In genomic region chr9:108048566-108048955, GRCm38 (mm10) we compare ENCODE assay signal across 7 mouse cellular contexts. TPM values are rescaled to one million over a fixed set of nuclear protein-coding genes. Genes with fewer than 3 reads are reported as not detected.
A peak's percentile ranks its signal among the peaks of the same experiment; 100 is the strongest.
DNase-seq lines count a peak whose midpoint lies in the region; ATAC-seq lines count a peak whose summit lies in the region.

No protein-coding gene starts in this region.

- peak overlapping the region; percentile 44; the same call in 1 of the 2 replicates for H3K9ac ChIP-seq in limb, embryonic 12.5 days (replicated peaks)
- peak overlapping the region; percentile 1; the same call in 1 of the 2 replicates for H3K9ac ChIP-seq in stomach, embryonic 15.5 days

- H3K4me3 ChIP-seq in limb, embryonic 12.5 days (replicated peaks): peak overlapping the region; percentile 74
- H3K4me3 ChIP-seq in stomach, embryonic 15.5 days (replicated peaks): peak overlapping the region; percentile 66

- no peaks in the 10 kb centered on the region for H3K9me3 ChIP-seq in limb, embryonic 12.5 days
- H3K9me3 ChIP-seq in stomach, embryonic 15.5 days: no peaks in the 10 kb centered on the region

- WGBS in limb, embryonic 12.5 days: 3% methylated on average over 19 of the region's 19 CpGs
- WGBS in stomach, embryonic 15.5 days: under 1% methylated on average over 19 of the region's 19 CpGs

- peak overlapping the region; percentile 93 for H3K4me2 ChIP-seq in limb, embryonic 12.5 days
- peak overlapping the region; percentile 70 for H3K4me2 ChIP-seq in stomach, embryonic 15.5 days

- H3K27ac ChIP-seq in limb, embryonic 12.5 days: peak overlapping the region; percentile 78
- peak overlapping the region; percentile 76 for H3K27ac ChIP-seq in stomach, embryonic 15.5 days

- H3K36me3 ChIP-seq in limb, embryonic 12.5 days: peaks cover 61% of the 10 kb centered on the region
- H3K36me3 ChIP-seq in stomach, embryonic 15.5 days: peaks cover 32% of the 10 kb centered on the region

- peak; percentile 48 for DNase-seq in spleen, adult 12 weeks (ENCODE audit: low spot score)
- DNase-seq in spleen, adult 18-20 months: no peak
- DNase-seq in embryo, embryonic 10 days (ENCODE audit: low spot score): no peak
- no peak for DNase-seq in adrenal gland, postnatal 14 days

- ATAC-seq in erythroblast, adult 5-6 weeks (replicated peaks; ENCODE audit: low FRiP score, poor library complexity, severe bottlenecking): 0 out of 2 replicates have a peak, but pooled peaks have one; percentile 1
- ATAC-seq in limb, embryonic 12.5 days (ENCODE audit: insufficient number of reproducible peaks, insufficient read depth, low FRiP score, low TSS enrichment, low read depth): peak; percentile 57
- 0 out of 2 replicates have a peak, but pooled peaks have one; percentile 1 for ATAC-seq in stomach, embryonic 15.5 days (ENCODE audit: insufficient read depth, low FRiP score, low read depth)

- H3K4me1 ChIP-seq in limb, embryonic 12.5 days (replicated peaks): peaks cover 26% of the 10 kb centered on the region
- peaks cover 31% of the 10 kb centered on the region for H3K4me1 ChIP-seq in stomach, embryonic 15.5 days

- H3K27me3 ChIP-seq in limb, embryonic 12.5 days: no peaks in the 10 kb centered on the region
- no peaks in the 10 kb centered on the region for H3K27me3 ChIP-seq in stomach, embryonic 15.5 days (replicated peaks)

RNA-seq across cellular contexts. Expression of gene Gmppb, which starts 0.5 kb away (rescaled TPM):
- total RNA-seq in erythroblast, adult 5-6 weeks (2015; ENCODE audit: low replicate concordance): 4.8 and 5.6 TPM in 2 replicates
- 4.1 and 7.8 TPM in 2 replicates for total RNA-seq in erythroblast, adult 5-6 weeks (2017; ENCODE audit: low replicate concordance)
- polyA plus RNA-seq in limb, embryonic 12.5 days (2016; fragmentation: Nextera tagmentation; extraction: Ambion mirVana): 22.5 and 25.5 TPM in 2 replicates
- polyA plus RNA-seq in stomach, embryonic 15.5 days (2015; fragmentation: Nextera tagmentation; extraction: Ambion mirVana): 45.2 and 48.4 TPM in 2 replicates
- 20.2 and 20.9 TPM in 2 replicates for total RNA-seq in adrenal gland, postnatal 14 days (2021)

RNA-seq across cellular contexts. Expression of gene Amigo3, which starts 4.4 kb away (rescaled TPM):
- 0.77 TPM in 1 of 2 replicates, not detected in the other for total RNA-seq in erythroblast, adult 5-6 weeks (2015; ENCODE audit: low replicate concordance)
- 2.3 and 2.8 TPM in 2 replicates for total RNA-seq in erythroblast, adult 5-6 weeks (2017; ENCODE audit: low replicate concordance)
- 3.1 and 3.7 TPM in 2 replicates for polyA plus RNA-seq in limb, embryonic 12.5 days (2016; fragmentation: Nextera tagmentation; extraction: Ambion mirVana)
- polyA plus RNA-seq in stomach, embryonic 15.5 days (2015; fragmentation: Nextera tagmentation; extraction: Ambion mirVana): 3.5 and 3.6 TPM in 2 replicates
- 4.1 and 4.4 TPM in 2 replicates for total RNA-seq in adrenal gland, postnatal 14 days (2021)

RNA-seq across cellular contexts. Expression of gene Mst1, which starts 31.7 kb away (rescaled TPM):
- total RNA-seq in erythroblast, adult 5-6 weeks (2015; ENCODE audit: low replicate concordance): 33.0 and 48.8 TPM in 2 replicates
- total RNA-seq in erythroblast, adult 5-6 weeks (2017; ENCODE audit: low replicate concordance): 6.6 and 13.4 TPM in 2 replicates
- polyA plus RNA-seq in limb, embryonic 12.5 days (2016; fragmentation: Nextera tagmentation; extraction: Ambion mirVana): 0.18 and 0.51 TPM in 2 replicates
- polyA plus RNA-seq in stomach, embryonic 15.5 days (2015; fragmentation: Nextera tagmentation; extraction: Ambion mirVana): 5.2 and 7.9 TPM in 2 replicates
- 1.4 and 20.2 TPM in 2 replicates for total RNA-seq in adrenal gland, postnatal 14 days (2021)

RNA-seq across cellular contexts. Expression of gene Rnf123, which starts 34.6 kb away (rescaled TPM):
- total RNA-seq in erythroblast, adult 5-6 weeks (2015; ENCODE audit: low replicate concordance): 734 and 842 TPM in 2 replicates
- 498 and 626 TPM in 2 replicates for total RNA-seq in erythroblast, adult 5-6 weeks (2017; ENCODE audit: low replicate concordance)
- 30.5 and 38.0 TPM in 2 replicates for polyA plus RNA-seq in limb, embryonic 12.5 days (2016; fragmentation: Nextera tagmentation; extraction: Ambion mirVana)
- polyA plus RNA-seq in stomach, embryonic 15.5 days (2015; fragmentation: Nextera tagmentation; extraction: Ambion mirVana): 27.5 and 32.7 TPM in 2 replicates
- 54.2 and 66.6 TPM in 2 replicates for total RNA-seq in adrenal gland, postnatal 14 days (2021)

RNA-seq across cellular contexts. Expression of gene Apeh, which starts 45.8 kb away (rescaled TPM):
- total RNA-seq in erythroblast, adult 5-6 weeks (2015; ENCODE audit: low replicate concordance): 123 and 182 TPM in 2 replicates
- 219 and 268 TPM in 2 replicates for total RNA-seq in erythroblast, adult 5-6 weeks (2017; ENCODE audit: low replicate concordance)
- 56.9 and 57.9 TPM in 2 replicates for polyA plus RNA-seq in limb, embryonic 12.5 days (2016; fragmentation: Nextera tagmentation; extraction: Ambion mirVana)
- polyA plus RNA-seq in stomach, embryonic 15.5 days (2015; fragmentation: Nextera tagmentation; extraction: Ambion mirVana): 73.7 and 76.1 TPM in 2 replicates
- 76.2 and 76.5 TPM in 2 replicates for total RNA-seq in adrenal gland, postnatal 14 days (2021)

Comparison
In these comparisons a context has a peak if more than half of its experiments do, and no peak if none do; other contexts are left out.
1. ATAC-seq: peak in every context shown above with its lines; median percentile 57 in limb, embryonic 12.5 days; 1 in erythroblast, adult 5-6 weeks; 1 in stomach, embryonic 15.5 days.